ENCODE assay signal across 14 mouse cellular contexts in genomic region chr2:117710173-117710813, GRCm38 (mm10).
DNase-seq lines count a peak whose midpoint lies in the region; ATAC-seq and TF ChIP-seq lines count a peak whose summit lies in the region.
"Had no signal": no experiment of that assay in that cellular context is flagged by ENCODE, and none has a peak within 500 bp of the region (broad histone marks: within the 10 kb centered on the region; RNA-seq: fewer than 3 reads in every experiment).

No protein-coding gene starts in this region.

- TF ChIP-seq POLR2A in lung, adult 2 months (IDR thresholded peaks at IDR 0.05; ENCODE audit: borderline replicate concordance, extremely low read depth, low read depth, low read length) = no peak

- H3K36me3 ChIP-seq in lung, embryonic 14.5 days (ENCODE audit: insufficient read depth) = no peaks in the 10 kb centered on the region
- H3K36me3 ChIP-seq in lung, embryonic 16.5 days (ENCODE audit: control insufficient read depth, insufficient read depth, low read length) = no peaks in the 10 kb centered on the region
- no peaks in the 10 kb centered on the region for H3K36me3 ChIP-seq in kidney, embryonic 15.5 days
- H3K36me3 ChIP-seq: hindbrain, embryonic 10.5 days; neural tube, embryonic 12.5 days had no signal

- DNase-seq in lung, embryonic 14.5 days = peak; percentile 70
- no peak for DNase-seq in lung, adult 2 months
- peak; percentile 33 for DNase-seq in Patski (ENCODE audit: low read depth, low spot score)
- DNase-seq in kidney, postnatal 10 days = no peak
- DNase-seq: adrenal gland, postnatal 36 days; cerebellum, adult 9-10 months; kidney, adult 18-20 months; kidney, postnatal 36 days had no signal

- no peak overlapping the region for H3K4me3 ChIP-seq in lung, embryonic 14.5 days (ENCODE audit: low read depth, low read length)
- H3K4me3 ChIP-seq in lung, adult 2 months (replicated peaks; ENCODE audit: extremely low read depth, low read depth, low read length) = no peak overlapping the region
- no peak overlapping the region for H3K4me3 ChIP-seq in lung, embryonic 16.5 days (ENCODE audit: low read length)
- no peak overlapping the region for H3K4me3 ChIP-seq in kidney, embryonic 15.5 days (replicated peaks)
- H3K4me3 ChIP-seq: hindbrain, embryonic 10.5 days; neural tube, embryonic 12.5 days had no signal

- CTCF ChIA-PET in Patski (lab: Charles Lee) = interaction anchor here (1.1 to 1.6 kb wide), 3 partner anchors 21 to 63 kb away, joined by 3 to 4 read pairs (median 4); no protein-coding TSS in a partner anchor

- ATAC-seq in lung, embryonic 14.5 days (ENCODE audit: insufficient read depth) = peak; percentile 66
- no peak for ATAC-seq in Patski
- ATAC-seq in lung, embryonic 16.5 days (ENCODE audit: low read depth) = peak; percentile 84
- ATAC-seq in erythroid progenitor cell, adult 5-6 weeks (replicated peaks; ENCODE audit: low FRiP score, poor library complexity, severe bottlenecking) = no peak
- ATAC-seq in kidney, embryonic 15.5 days (replicated peaks; ENCODE audit: low FRiP score) = no peak
- ATAC-seq: forebrain, embryonic 16.5 days had no signal

- no peak for TF ChIP-seq CTCF in lung, embryonic 14.5 days (IDR thresholded peaks at IDR 0.05; ENCODE audit: low read depth)
- no peak for TF ChIP-seq CTCF in lung, adult 2 months (IDR thresholded peaks at IDR 0.05; ENCODE audit: insufficient read depth, low read length)
- TF ChIP-seq CTCF in Patski (IDR thresholded peaks at IDR 0.05) = no peak

- no peaks in the 10 kb centered on the region for H3K27me3 ChIP-seq in lung, embryonic 14.5 days (ENCODE audit: insufficient read depth, low read length)
- H3K27me3 ChIP-seq in Patski = no peaks in the 10 kb centered on the region
- H3K27me3 ChIP-seq in lung, embryonic 16.5 days (ENCODE audit: control insufficient read depth, insufficient read depth, low read depth, low read length) = no peaks in the 10 kb centered on the region
- H3K27me3 ChIP-seq in kidney, embryonic 15.5 days = no peaks in the 10 kb centered on the region
- H3K27me3 ChIP-seq: neural tube, embryonic 12.5 days had no signal

- peak overlapping the region; percentile 37; the same call in 1 of the 2 replicates for H3K27ac ChIP-seq in lung, embryonic 14.5 days (ENCODE audit: low read depth)
- peak overlapping the region; percentile 18; the same call in 1 of the 2 replicates for H3K27ac ChIP-seq in lung, embryonic 16.5 days (ENCODE audit: low read length)
- no peak overlapping the region for H3K27ac ChIP-seq in kidney, embryonic 15.5 days
- H3K27ac ChIP-seq: hindbrain, embryonic 10.5 days; neural tube, embryonic 12.5 days had no signal

- POLR2A ChIA-PET in Patski (lab: Charles Lee) = interaction anchor here (1.2 kb wide), 1 partner anchor 21 kb away, joined by 3 read pairs; no protein-coding TSS in a partner anchor

- WGBS in lung, embryonic 14.5 days = 61% methylated on average over 7 of the region's 7 CpGs
- WGBS in lung, adult 2 months = 62% methylated on average over 7 of the region's 7 CpGs
- WGBS in lung, embryonic 16.5 days = 60% methylated on average over 7 of the region's 7 CpGs
- 79% methylated on average over 7 of the region's 7 CpGs for WGBS in kidney, embryonic 15.5 days

- H3K4me1 ChIP-seq in lung, embryonic 14.5 days (ENCODE audit: insufficient read depth) = no peaks in the 10 kb centered on the region
- H3K4me1 ChIP-seq in lung, adult 2 months (ENCODE audit: control insufficient read depth, insufficient read depth, low read length) = no peaks in the 10 kb centered on the region
- H3K4me1 ChIP-seq in lung, embryonic 16.5 days (replicated peaks; ENCODE audit: control insufficient read depth, insufficient read depth, low read length) = no peaks in the 10 kb centered on the region
- no peaks in the 10 kb centered on the region for H3K4me1 ChIP-seq in kidney, embryonic 15.5 days
- H3K4me1 ChIP-seq: hindbrain, embryonic 10.5 days; neural tube, embryonic 12.5 days had no signal

- H3K9me3 ChIP-seq in lung, embryonic 14.5 days (ENCODE audit: low read depth, low read length) = no peaks in the 10 kb centered on the region
- H3K9me3 ChIP-seq in lung, embryonic 16.5 days (ENCODE audit: control insufficient read depth, low read length) = no peaks in the 10 kb centered on the region
- H3K9me3 ChIP-seq in kidney, embryonic 15.5 days (replicated peaks) = no peaks in the 10 kb centered on the region
- H3K9me3 ChIP-seq: hindbrain, embryonic 10.5 days; neural tube, embryonic 12.5 days had no signal

- H3K4me2 ChIP-seq in lung, embryonic 14.5 days = no peak overlapping the region
- H3K4me2 ChIP-seq in lung, embryonic 16.5 days (ENCODE audit: low read depth, low read length) = no peak overlapping the region
- no peak overlapping the region for H3K4me2 ChIP-seq in kidney, embryonic 15.5 days
- H3K4me2 ChIP-seq: neural tube, embryonic 12.5 days had no signal

- no peak overlapping the region for H3K9ac ChIP-seq in lung, embryonic 14.5 days
- H3K9ac ChIP-seq in lung, embryonic 16.5 days (ENCODE audit: low read length) = no peak overlapping the region
- no peak overlapping the region for H3K9ac ChIP-seq in kidney, embryonic 15.5 days
- H3K9ac ChIP-seq: neural tube, embryonic 12.5 days had no signal

- in situ Hi-C loops in Patski (cut with MboI; ENCODE audit: low pct_unique_long_range_greater_than_20kb) = no loop called here

Comparison
In these comparisons a context has a peak if more than half of its experiments do, and no peak if none do; other contexts are left out.
1. DNase-seq: peak in lung, embryonic 14.5 days (single experiment) and Patski (single experiment); none in lung, adult 2 months (single experiment) and kidney, postnatal 10 days (single experiment).
2. ATAC-seq: peak in lung, embryonic 14.5 days (single experiment) and lung, embryonic 16.5 days (single experiment); none in Patski (single experiment), erythroid progenitor cell, adult 5-6 weeks (single experiment) and kidney, embryonic 15.5 days (single experiment).